Mouse (Mus musculus): ENCODE measurements around the gene Tex30. TPM values are rescaled to one million over a fixed set of nuclear protein-coding genes. Genes with fewer than 3 reads are reported as not detected.

Tex30 gene
- polyA plus RNA-seq (2012; rRNA removed), result 0.83 and 1.6 TPM in 2 replicates

DNA sequence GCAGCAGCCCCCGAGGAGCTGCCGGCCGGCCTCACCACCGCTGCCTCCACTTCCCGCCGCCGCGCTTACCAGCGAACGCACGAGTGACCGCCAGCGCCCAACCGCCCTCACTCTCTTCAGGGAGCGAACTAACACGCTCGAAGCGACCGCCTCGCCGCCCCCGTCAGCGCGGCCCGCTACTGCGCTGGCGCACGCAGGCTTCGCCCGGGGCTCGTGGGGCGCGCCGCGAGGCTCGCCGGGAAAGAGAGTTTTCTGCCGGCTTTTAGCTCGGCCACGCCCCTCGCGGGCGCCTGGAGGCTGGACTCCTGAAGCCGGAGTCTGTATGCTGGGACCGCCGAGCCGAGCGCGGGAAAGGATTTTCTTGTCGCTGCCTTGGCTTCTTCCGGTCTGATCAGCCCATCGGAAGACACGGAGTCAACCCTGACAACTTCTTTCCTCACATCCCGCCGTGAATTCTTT, at the start of gene Tex30:
TSS of gene Tex30 (minus strand) at position 183 of the 459 bp plus-strand sequence.
- H3K27ac ChIP-seq (ENCODE audit: insufficient read depth, low read depth, low read length), result peak within 1 kb of the TSS; percentile 71
- WGBS, result under 1% methylated on average over 55 of the region's 55 CpGs
- no peaks in the 10 kb centered on the region for H3K36me3 ChIP-seq (ENCODE audit: control insufficient read depth, insufficient read depth, low read length)
- peak within 1 kb of the TSS; percentile 93 for H3K4me3 ChIP-seq (ENCODE audit: low read depth, low read length)
- TF ChIP-seq CTCF (IDR thresholded peaks at IDR 0.05; ENCODE audit: extremely low read depth, insufficient read length, insufficient replicate concordance, low read depth, low read length), result no peak
- peak; percentile 69 for TF ChIP-seq POLR2A (IDR thresholded peaks at IDR 0.05; ENCODE audit: low read depth, low read length)
- H3K27me3 ChIP-seq (ENCODE audit: control insufficient read depth, insufficient read depth, low read length), result no peaks in the 10 kb centered on the region
- no peaks in the 10 kb centered on the region for H3K4me1 ChIP-seq (ENCODE audit: control insufficient read depth, insufficient read depth, insufficient read length, low read length)

DNA sequence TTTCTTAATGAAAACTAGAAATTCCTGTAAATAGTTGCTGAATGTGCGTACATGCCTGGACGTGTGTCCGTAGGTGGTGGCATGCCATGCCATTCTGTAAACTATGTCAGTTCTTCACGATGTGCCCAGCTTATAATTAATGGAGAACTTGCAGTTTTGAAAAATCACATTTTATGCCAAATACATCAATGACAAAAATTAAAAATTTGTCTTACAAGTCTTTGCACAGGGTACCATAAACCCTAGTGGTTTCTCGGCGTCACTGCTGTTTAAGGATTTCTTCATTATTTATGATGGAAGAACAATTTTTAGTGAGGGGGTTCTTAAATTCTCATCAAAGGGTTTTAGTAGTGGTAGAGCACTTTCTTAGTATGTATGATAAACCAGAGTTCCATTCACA, 46.5 kb upstream of the Tex30 start:
- TF ChIP-seq CTCF (IDR thresholded peaks at IDR 0.05; ENCODE audit: extremely low read depth, insufficient read length, insufficient replicate concordance, low read depth, low read length), result no peak
- 29% methylated on average over 6 of the region's 6 CpGs for WGBS
- Histone ChIP-seq H3K36me3 (ENCODE audit: control insufficient read depth, insufficient read depth, low read length) (no peaks in the 10 kb centered on the region), H3K4me3 (ENCODE audit: low read depth, low read length) (no peak overlapping the region), H3K27ac (ENCODE audit: insufficient read depth, low read depth, low read length) (no peak overlapping the region), H3K27me3 (ENCODE audit: control insufficient read depth, insufficient read depth, low read length) (no peaks in the 10 kb centered on the region), H3K4me1 (ENCODE audit: control insufficient read depth, insufficient read depth, insufficient read length, low read length) (no peaks in the 10 kb centered on the region)

DNA sequence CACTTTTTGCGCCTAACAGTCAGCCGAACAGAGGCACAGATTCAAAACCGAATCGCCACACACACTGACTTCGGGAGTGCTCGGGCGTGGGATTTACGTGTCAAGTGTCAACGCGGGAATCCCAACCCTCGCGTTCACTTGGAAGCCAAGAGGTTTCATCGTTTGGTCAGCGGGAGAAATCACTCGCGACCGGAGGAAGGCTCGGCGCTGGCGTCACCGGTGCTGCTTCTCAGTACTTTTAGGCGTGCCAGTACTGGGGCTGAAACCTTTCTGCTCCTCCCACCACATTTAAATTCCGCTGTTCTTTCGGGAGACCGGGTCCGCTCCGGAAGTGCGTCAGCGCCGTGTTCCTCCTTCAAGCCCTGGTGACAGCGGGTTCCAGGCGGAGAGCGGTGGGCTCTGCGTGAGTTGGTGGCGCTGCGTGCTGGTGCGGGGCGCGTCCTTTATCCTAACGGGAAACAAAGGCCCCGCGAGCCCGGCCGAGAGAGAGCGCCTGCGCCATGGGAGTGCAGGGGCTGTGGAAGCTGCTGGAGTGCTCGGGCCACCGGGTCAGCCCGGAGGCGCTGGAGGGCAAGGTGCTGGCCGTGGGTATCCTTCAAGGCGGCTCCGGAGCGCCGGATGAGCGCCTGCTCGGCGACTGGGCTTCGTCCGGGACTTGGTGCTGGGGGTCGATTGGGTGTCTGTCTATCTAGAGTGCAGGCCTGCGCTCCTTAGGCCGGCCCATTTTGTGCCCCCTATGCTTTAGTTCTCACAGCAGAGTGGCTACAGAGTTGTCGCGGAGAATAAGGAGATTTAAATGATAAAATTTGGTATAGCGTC, 45.5 kb upstream of the Tex30 start, which contains the start of gene Ercc5:
TSS of gene Ercc5 (plus strand) at position 182 of the 819 bp plus-strand sequence.
- Histone ChIP-seq H3K4me3 (ENCODE audit: low read depth, low read length) (peak within 1 kb of the TSS; percentile 91), H3K27ac (ENCODE audit: insufficient read depth, low read depth, low read length) (peak within 1 kb of the TSS; percentile 74), H3K4me1 (ENCODE audit: control insufficient read depth, insufficient read depth, insufficient read length, low read length) (no peaks in the 10 kb centered on the region), H3K36me3 (ENCODE audit: control insufficient read depth, insufficient read depth, low read length) (peaks cover 3% of the 10 kb centered on the region), H3K27me3 (ENCODE audit: control insufficient read depth, insufficient read depth, low read length) (no peaks in the 10 kb centered on the region)
- TF ChIP-seq CTCF (IDR thresholded peaks at IDR 0.05; ENCODE audit: extremely low read depth, insufficient read length, insufficient replicate concordance, low read depth, low read length), result no peak
- TF ChIP-seq POLR2A (IDR thresholded peaks at IDR 0.05; ENCODE audit: low read depth, low read length), result peak; percentile 83
- under 1% methylated on average over 66 of the region's 66 CpGs for WGBS

DNA sequence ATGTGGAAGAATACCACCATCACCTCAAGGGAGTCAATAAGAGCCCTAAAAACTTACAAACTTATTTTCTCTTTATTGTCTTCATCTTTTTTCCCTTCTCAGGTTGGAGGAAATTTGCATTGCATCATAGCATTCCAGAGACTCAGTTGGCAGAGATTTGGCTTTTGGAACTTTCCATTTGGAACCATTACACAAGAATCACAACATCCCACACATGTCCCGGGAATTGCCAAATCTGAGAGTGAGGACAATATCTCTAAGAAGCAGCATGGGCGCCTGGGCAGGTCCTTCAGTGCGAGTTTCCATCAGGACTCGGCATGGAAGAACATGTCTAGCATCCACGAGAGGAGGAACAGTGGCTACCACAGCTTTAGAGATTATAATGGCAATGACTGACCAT, 40.5 kb upstream of the Tex30 start:
- no peak overlapping the region for H3K27ac ChIP-seq (ENCODE audit: insufficient read depth, low read depth, low read length)
- H3K36me3 ChIP-seq (ENCODE audit: control insufficient read depth, insufficient read depth, low read length), result peaks cover 8% of the 10 kb centered on the region
- WGBS, result 89% methylated on average over 5 of the region's 5 CpGs
- H3K27me3 ChIP-seq (ENCODE audit: control insufficient read depth, insufficient read depth, low read length), result no peaks in the 10 kb centered on the region
- H3K4me1 ChIP-seq (ENCODE audit: control insufficient read depth, insufficient read depth, insufficient read length, low read length), result no peaks in the 10 kb centered on the region
- TF ChIP-seq CTCF (IDR thresholded peaks at IDR 0.05; ENCODE audit: extremely low read depth, insufficient read length, insufficient replicate concordance, low read depth, low read length) (no peak), POLR2A (IDR thresholded peaks at IDR 0.05; ENCODE audit: low read depth, low read length) (no peak)
- no peak overlapping the region for H3K4me3 ChIP-seq (ENCODE audit: low read depth, low read length)

DNA sequence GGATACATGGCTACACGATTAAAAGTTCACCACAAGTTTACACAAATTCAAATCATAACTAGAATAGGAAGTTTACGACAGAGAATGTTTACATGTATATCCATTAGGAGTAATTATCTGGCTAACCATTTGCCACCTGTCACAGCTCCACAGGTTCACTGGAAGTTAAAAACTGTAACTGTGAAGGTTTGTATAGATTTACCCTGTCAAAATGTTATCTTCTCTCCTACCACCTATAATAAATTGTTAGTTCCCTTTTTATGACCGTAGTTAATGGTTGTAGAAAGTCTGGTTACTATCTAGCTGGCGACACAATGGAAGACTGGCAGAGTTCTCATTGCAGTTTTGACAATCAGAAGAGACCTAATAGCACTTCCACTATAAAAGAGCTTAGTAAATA, 38.0 kb upstream of the Tex30 start:
- H3K36me3 ChIP-seq (ENCODE audit: control insufficient read depth, insufficient read depth, low read length), result peaks cover 9% of the 10 kb centered on the region
- no peaks in the 10 kb centered on the region for H3K27me3 ChIP-seq (ENCODE audit: control insufficient read depth, insufficient read depth, low read length)
- H3K4me3 ChIP-seq (ENCODE audit: low read depth, low read length), result no peak overlapping the region
- H3K27ac ChIP-seq (ENCODE audit: insufficient read depth, low read depth, low read length), result no peak overlapping the region
- WGBS, result 19% methylated on average over 4 of the region's 4 CpGs
- TF ChIP-seq CTCF (IDR thresholded peaks at IDR 0.05; ENCODE audit: extremely low read depth, insufficient read length, insufficient replicate concordance, low read depth, low read length), result no peak
- TF ChIP-seq POLR2A (IDR thresholded peaks at IDR 0.05; ENCODE audit: low read depth, low read length), result no peak
- H3K4me1 ChIP-seq (ENCODE audit: control insufficient read depth, insufficient read depth, insufficient read length, low read length), result no peaks in the 10 kb centered on the region

DNA sequence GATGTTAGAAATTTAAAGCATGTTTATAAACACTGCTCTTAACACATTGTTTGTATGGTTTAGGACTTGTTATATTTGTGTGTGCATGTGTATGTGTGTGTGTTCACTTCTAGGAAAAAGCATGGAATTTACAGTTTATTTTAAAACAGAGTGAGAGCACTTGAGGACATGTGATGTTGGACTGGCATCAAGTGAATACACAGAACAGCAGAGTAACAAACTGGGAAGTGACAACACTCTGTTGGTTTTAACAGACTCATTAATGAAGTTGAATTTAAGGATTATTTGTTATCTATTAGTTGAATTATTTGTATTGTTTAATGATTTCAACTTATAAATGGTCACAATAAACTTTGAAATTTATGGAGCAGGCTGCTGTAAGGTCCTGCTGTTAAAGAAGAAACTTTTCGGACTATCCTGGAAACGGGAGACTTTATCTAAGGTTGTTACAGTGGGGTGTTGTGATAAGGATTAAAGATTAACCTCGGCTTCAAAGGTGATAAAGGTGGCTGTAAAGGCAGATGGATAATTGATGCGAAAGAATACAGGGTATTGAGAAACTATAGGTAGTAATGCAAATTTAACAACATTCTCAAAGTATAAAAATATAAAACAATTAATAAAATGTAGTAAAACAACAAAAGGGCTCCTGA, 27.8 kb upstream of the Tex30 start:
- Histone ChIP-seq H3K4me1 (ENCODE audit: control insufficient read depth, insufficient read depth, insufficient read length, low read length) (0 out of 2 replicates have a peak, but pooled peaks cover under 1% of the 10 kb centered on the region), H3K36me3 (ENCODE audit: control insufficient read depth, insufficient read depth, low read length) (peaks cover 21% of the 10 kb centered on the region), H3K27me3 (ENCODE audit: control insufficient read depth, insufficient read depth, low read length) (no peaks in the 10 kb centered on the region), H3K4me3 (ENCODE audit: low read depth, low read length) (no peak overlapping the region), H3K27ac (ENCODE audit: insufficient read depth, low read depth, low read length) (no peak overlapping the region)
- TF ChIP-seq CTCF (IDR thresholded peaks at IDR 0.05; ENCODE audit: extremely low read depth, insufficient read length, insufficient replicate concordance, low read depth, low read length) (no peak), POLR2A (IDR thresholded peaks at IDR 0.05; ENCODE audit: low read depth, low read length) (no peak)
- 25% methylated on average over 4 of the region's 4 CpGs for WGBS

DNA sequence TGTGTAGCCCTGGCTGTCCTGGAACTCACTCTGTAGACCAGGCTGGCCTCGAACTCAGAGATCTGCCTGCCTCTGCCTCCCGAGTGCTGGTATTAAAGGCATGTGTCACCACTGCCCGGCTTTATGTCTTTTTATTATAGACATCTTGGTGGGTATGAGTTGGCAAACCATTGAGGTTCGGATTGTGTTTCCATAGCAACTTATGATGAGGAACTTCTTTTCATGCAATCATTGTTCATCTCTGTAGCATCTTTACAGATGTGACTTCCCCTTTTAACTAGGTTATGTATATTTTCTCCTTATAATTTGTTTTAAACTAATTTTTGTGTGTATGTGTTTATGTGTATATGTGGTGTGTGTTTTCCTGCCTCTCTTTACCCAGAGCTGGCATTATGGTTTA, 23.3 kb upstream of the Tex30 start:
- Histone ChIP-seq H3K4me3 (ENCODE audit: low read depth, low read length) (no peak overlapping the region), H3K27ac (ENCODE audit: insufficient read depth, low read depth, low read length) (no peak overlapping the region), H3K4me1 (ENCODE audit: control insufficient read depth, insufficient read depth, insufficient read length, low read length) (0 out of 2 replicates have a peak, but pooled peaks cover 3% of the 10 kb centered on the region), H3K27me3 (ENCODE audit: control insufficient read depth, insufficient read depth, low read length) (no peaks in the 10 kb centered on the region), H3K36me3 (ENCODE audit: control insufficient read depth, insufficient read depth, low read length) (peaks cover 16% of the 10 kb centered on the region)
- WGBS, result 93% methylated on average over 4 of the region's 4 CpGs
- TF ChIP-seq CTCF (IDR thresholded peaks at IDR 0.05; ENCODE audit: extremely low read depth, insufficient read length, insufficient replicate concordance, low read depth, low read length) (no peak), POLR2A (IDR thresholded peaks at IDR 0.05; ENCODE audit: low read depth, low read length) (no peak)

Measured in small intestine, adult 2 months (tissue).